Mouse (Mus musculus): ENCODE results near the gene Dennd1a.

- TF ChIP-seq CTCF (IDR thresholded peaks at IDR 0.05; ENCODE audit: control insufficient read depth, insufficient read depth, insufficient replicate concordance, low read depth, low read length) (no peak), POLR2A (IDR thresholded peaks at IDR 0.05; ENCODE audit: control insufficient read depth, low read depth, low read length) (no peak)
Measured at GRCm38 (mm10) chr2:38040845-38041244, 246.3 kb downstream of the Dennd1a start.
